Mouse (Mus musculus) urinary bladder, postnatal 25 days (tissue): ENCODE results near the gene Magi1.

Experiments used
- DNase-seq: peaks from one replicate; pipeline ENCODE4 v3.0.0; 2022; ENCODE audit warnings: low spot score

Gene Magi1

GRCm38 (mm10) chr6:93893956-93894355 is 389.8 kb downstream of the Magi1 start:
- no peak for DNase-seq

- no peak for DNase-seq
These were observed 390.8 kb downstream of the Magi1 start for GRCm38 (mm10) chr6:93892922-93893321.

GRCm38 (mm10) chr6:93890011-93890410 is 393.7 kb downstream of the Magi1 start:
- DNase-seq = no peak

GRCm38 (mm10) chr6:93877337-93877736 is 406.4 kb downstream of the Magi1 start:
- DNase-seq = no peak

GRCm38 (mm10) chr6:93874936-93875335 is 408.8 kb downstream of the Magi1 start:
- DNase-seq = no peak

GRCm38 (mm10) chr6:93874376-93874775 is 409.3 kb downstream of the Magi1 start:
- no peak for DNase-seq

GRCm38 (mm10) chr6:93873536-93873935 is 410.2 kb downstream of the Magi1 start:
- DNase-seq = no peak

GRCm38 (mm10) chr6:93871516-93871915 is 412.2 kb downstream of the Magi1 start:
- no peak for DNase-seq

- no peak for DNase-seq
These were observed 413.7 kb downstream of the Magi1 start for GRCm38 (mm10) chr6:93870023-93870422.

- no peak for DNase-seq
These were observed 421.5 kb downstream of the Magi1 start for GRCm38 (mm10) chr6:93862263-93862662.

- DNase-seq = no peak
These were observed 426.9 kb downstream of the Magi1 start for GRCm38 (mm10) chr6:93856783-93857182.

GRCm38 (mm10) chr6:93855806-93856641 is 427.7 kb downstream of the Magi1 start:
- DNase-seq = no peak

- no peak for DNase-seq
These were observed 434.6 kb downstream of the Magi1 start for GRCm38 (mm10) chr6:93848942-93849790.

- DNase-seq = no peak
These were observed 438.2 kb downstream of the Magi1 start for GRCm38 (mm10) chr6:93845498-93845897.

- no peak for DNase-seq
These were observed 438.6 kb downstream of the Magi1 start for GRCm38 (mm10) chr6:93845080-93845479.

- DNase-seq = no peak
These were observed 439.1 kb downstream of the Magi1 start for GRCm38 (mm10) chr6:93844576-93844975.

- no peak for DNase-seq
These were observed 445.3 kb downstream of the Magi1 start for GRCm38 (mm10) chr6:93838398-93838797.

- DNase-seq = no peak
These were observed 447.1 kb downstream of the Magi1 start for GRCm38 (mm10) chr6:93836585-93836984.

- DNase-seq = no peak
These were observed 448.5 kb downstream of the Magi1 start for GRCm38 (mm10) chr6:93835211-93835610.

- no peak for DNase-seq
These were observed 455.5 kb downstream of the Magi1 start for GRCm38 (mm10) chr6:93828262-93828661.

GRCm38 (mm10) chr6:93826875-93827274 is 456.8 kb downstream of the Magi1 start:
- DNase-seq = no peak

GRCm38 (mm10) chr6:93822221-93822897 is 461.4 kb downstream of the Magi1 start:
- no peak for DNase-seq
